Mouse (Mus musculus) right cerebral cortex, adult 2 months (tissue): ENCODE measurements around the gene Nat8l.

Source experiments
- DNase-seq, 2 experiments: peaks; one replicate each; pipeline ENCODE4 v3.0.0; 2021 to 2022; ENCODE audit warnings: low spot score in 2 of 2

Nat8l gene

DNA sequence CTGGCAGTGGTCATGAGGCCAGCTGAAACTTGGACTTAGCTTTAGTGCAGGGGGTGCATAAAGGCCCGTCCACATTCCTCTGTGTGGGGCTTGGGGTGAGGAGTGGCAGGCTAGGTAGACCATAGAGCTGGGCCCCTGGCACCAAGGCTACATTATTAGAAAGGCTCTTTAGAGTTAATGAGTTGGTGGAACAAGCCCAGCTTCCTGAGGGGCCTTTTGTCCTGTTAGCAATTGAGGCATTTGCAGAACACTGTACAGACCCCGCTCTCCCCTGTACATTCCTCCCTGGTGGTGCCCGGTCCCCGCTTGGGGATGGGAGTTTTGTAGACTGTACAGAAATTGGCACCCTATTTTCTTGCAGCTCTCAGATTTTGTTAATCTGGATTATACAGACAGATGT is 6.9 kb downstream of the Nat8l start:
- no peak for DNase-seq

DNA sequence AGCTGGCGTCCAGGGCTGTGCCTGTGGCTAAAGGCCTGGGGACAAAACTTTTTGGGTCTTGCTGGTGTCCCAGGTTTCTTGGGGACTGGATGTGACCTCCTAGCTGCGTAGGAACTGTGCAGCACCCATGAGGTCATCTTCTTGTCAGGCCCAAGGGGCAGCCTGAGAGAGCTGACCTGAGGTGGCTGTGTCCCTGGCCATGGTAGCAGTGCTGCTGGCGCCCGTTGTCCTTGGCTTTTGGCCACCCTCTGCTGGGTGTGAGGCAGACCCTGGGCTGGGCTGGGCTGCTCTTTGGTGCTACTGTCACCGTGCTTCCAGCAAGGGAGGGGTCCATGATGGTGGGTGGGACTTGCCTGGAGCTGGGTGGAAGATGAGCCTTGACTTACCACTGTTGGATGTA is 8.8 kb downstream of the Nat8l start:
- DNase-seq, result no peak

GRCm38 (mm10) chr5:34006832-34007231 is 11.0 kb downstream of the Nat8l start:
- DNase-seq, result no peak

GRCm38 (mm10) chr5:34007392-34007941 is 11.7 kb downstream of the Nat8l start:
- DNase-seq, result no peak

DNA sequence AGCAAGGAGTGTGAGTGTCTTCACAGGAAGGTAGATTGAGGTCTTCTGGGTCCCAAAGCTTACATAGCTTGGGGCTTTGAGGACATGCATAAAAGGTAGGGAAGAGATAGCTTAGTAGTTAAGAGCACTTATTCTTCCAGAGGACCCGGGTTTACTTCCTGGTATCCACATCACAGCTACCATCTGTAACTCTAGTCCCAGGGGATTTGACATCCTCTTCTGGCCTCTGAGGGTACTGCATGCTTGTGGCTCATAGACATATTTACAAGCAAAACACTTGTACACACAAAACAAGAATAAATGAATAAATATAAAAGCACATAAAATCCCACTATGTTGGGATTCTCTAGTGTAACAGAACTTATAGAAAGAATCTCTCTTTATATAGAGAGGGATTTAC is 18.9 kb downstream of the Nat8l start:
- no peak for DNase-seq

- no peak for DNase-seq
Observed at GRCm38 (mm10) chr5:34018968-34019367, 23.2 kb downstream of the Nat8l start.

GRCm38 (mm10) chr5:34030101-34030500 is 34.3 kb downstream of the Nat8l start:
- no peak for DNase-seq

GRCm38 (mm10) chr5:34031022-34031421 is 35.2 kb downstream of the Nat8l start:
- no peak for DNase-seq

- no peak for DNase-seq
Observed at GRCm38 (mm10) chr5:34032520-34032919, 36.7 kb downstream of the Nat8l start.
